Mouse (Mus musculus) myocyte (in vitro differentiated cells): ENCODE measurements around the gene Abcc12.

Experiments
- CEBPB ChIP-seq: IDR thresholded peaks from 2 replicates; pipeline ENCODE4 v1.6.1; 2011; ENCODE audit warnings: mild to moderate bottlenecking, moderate library complexity; ENCODE audit not compliant: poor library complexity, insufficient read depth, severe bottlenecking
- E2F4 ChIP-seq: IDR thresholded peaks from one replicate; pipeline ENCODE4 v1.6.1; 2011; ENCODE audit warnings: mild to moderate bottlenecking, control low read depth, moderate library complexity; ENCODE audit not compliant: insufficient read depth
- MAX ChIP-seq: IDR thresholded peaks from one replicate; pipeline ENCODE4 v1.6.1; 2011; ENCODE audit warnings: low read depth, mild to moderate bottlenecking, control low read depth
- MYOD1 ChIP-seq, 3 experiments: IDR thresholded peaks; one replicate each; pipeline ENCODE4 v1.6.1; 2011; ENCODE audit warnings: control low read depth in 2 of 3, low read depth in 2 of 3, mild to moderate bottlenecking in 2 of 3, moderate library complexity in 1 of 3; ENCODE audit not compliant: insufficient read length in 2 of 3, control insufficient read depth in 1 of 3
- MYOG ChIP-seq, 3 experiments: IDR thresholded peaks; one replicate each; pipeline ENCODE4 v1.6.1; 2011; ENCODE audit warnings: control low read depth in 2 of 3, low read depth in 2 of 3, mild to moderate bottlenecking in 2 of 3; ENCODE audit not compliant: insufficient read length in 2 of 3, control insufficient read depth in 1 of 3, insufficient read depth in 1 of 3
- POLR2A ChIP-seq: IDR thresholded peaks from one replicate; pipeline ENCODE4 v1.6.1; 2011; ENCODE audit warnings: low read depth, mild to moderate bottlenecking, control low read depth, moderate library complexity; ENCODE audit not compliant: insufficient read length
- POLR2AphosphoS2 ChIP-seq: IDR thresholded peaks from one replicate; pipeline ENCODE4 v1.6.1; 2011; ENCODE audit warnings: low read depth, control low read depth; ENCODE audit not compliant: insufficient read length
- REST ChIP-seq: IDR thresholded peaks from one replicate; pipeline ENCODE4 v1.6.1; 2011; ENCODE audit warnings: mild to moderate bottlenecking, control low read depth, moderate library complexity; ENCODE audit not compliant: insufficient read depth, insufficient read length
- SRF ChIP-seq: IDR thresholded peaks from one replicate; pipeline ENCODE4 v1.6.1; 2011; ENCODE audit warnings: low read depth; ENCODE audit not compliant: control insufficient read depth, insufficient read length
- TCF12 ChIP-seq: IDR thresholded peaks from one replicate; pipeline ENCODE4 v1.6.1; 2011; ENCODE audit warnings: mild to moderate bottlenecking, control low read depth; ENCODE audit not compliant: poor library complexity, insufficient read depth, severe bottlenecking
- TCF3 ChIP-seq: IDR thresholded peaks from one replicate; pipeline ENCODE4 v1.6.1; 2011; ENCODE audit warnings: low read depth, control low read depth; ENCODE audit not compliant: insufficient read length
- USF1 ChIP-seq: IDR thresholded peaks from one replicate; pipeline ENCODE4 v1.6.1; 2011; ENCODE audit warnings: low read depth, mild to moderate bottlenecking, control low read depth, moderate library complexity

DNA sequence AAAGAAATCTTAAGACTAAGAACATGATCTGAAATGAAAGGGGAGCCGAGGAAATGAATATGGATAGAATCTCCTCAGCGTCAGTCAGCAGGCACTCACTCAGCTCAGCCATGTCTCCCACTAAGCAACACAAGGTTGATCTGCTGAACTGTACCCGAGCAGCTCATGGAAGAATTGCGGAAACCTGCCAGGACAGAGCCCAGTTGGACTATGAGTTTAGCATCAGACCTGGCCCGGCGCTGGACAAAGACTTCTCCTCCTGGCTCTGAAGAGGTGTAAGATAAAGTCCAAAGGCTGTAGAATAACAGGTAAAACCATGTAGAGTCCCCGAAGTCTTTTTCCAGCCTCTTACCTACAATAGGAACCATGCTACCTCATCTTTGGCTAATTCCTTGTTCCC is 17.2 kb upstream of the Abcc12 start:
- TF ChIP-seq POLR2A (no peak), MYOG (IDR thresholded peaks at IDR 0.05; ENCODE audit: control insufficient read depth in 1 of 3, insufficient read depth in 1 of 3, insufficient read length in 2 of 3, low read depth in 2 of 3) (no peak), TCF12 (no peak), E2F4 (no peak), MYOD1 (IDR thresholded peaks at IDR 0.05; ENCODE audit: control insufficient read depth in 1 of 3, insufficient read length in 2 of 3, low read depth in 2 of 3) (no peak), USF1 (no peak), POLR2AphosphoS2 (no peak), CEBPB (no peak), TCF3 (no peak), MAX (no peak), SRF (no peak), REST (no peak)
